Mouse (Mus musculus): ENCODE measurements around the gene Map2k1. TPM values are rescaled to one million over a fixed set of nuclear protein-coding genes. Genes with fewer than 3 reads are reported as not detected.
"Not testable (repeated sequence)": the region's sequence is repeated elsewhere in the genome, so short reads cannot be mapped to it uniquely, and the experiment has no call there.

Map2k1 gene
- total RNA-seq, 1 experiment from 2014 or later: 45.5 TPM

DNA sequence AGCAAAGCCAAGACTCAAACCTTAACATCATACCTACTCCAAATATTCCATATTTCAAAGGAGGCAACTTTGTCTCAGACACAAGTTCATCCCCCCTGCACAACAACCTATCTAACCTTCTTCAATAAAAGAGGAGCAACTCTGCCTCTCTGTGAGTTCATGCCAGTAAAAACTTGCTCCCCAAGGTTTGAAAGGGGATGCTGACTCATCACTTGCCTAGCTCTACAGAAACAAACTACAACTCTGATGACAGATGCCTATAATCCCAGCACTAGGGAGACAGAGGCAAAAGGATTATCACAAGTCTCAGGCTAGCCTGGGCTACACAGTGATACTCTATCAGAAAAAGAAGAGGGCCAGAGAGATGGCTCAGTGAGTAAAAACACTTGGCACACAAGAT, 35.5 kb downstream of the Map2k1 start:
- no peak for ATAC-seq (replicated peaks; ENCODE audit: low read depth, poor library complexity, severe bottlenecking)

DNA sequence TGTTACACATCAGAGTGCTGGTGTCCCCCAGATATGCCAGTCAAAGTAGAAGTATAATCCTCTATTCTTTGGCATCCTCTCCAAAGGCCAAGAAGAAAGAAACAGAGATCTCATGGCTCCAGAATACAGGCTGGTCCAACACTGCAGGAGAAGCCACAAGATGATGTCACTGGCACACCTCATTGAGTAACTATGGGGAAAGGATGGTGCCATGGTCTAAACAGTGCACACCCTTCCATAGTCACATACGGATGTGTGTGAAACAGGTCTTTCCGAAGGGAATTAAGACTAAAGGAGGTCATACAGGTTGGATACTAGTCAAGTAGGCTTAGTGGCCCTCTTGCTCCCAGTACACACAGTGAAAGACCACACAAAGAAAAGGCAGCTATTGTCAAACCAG, 36.8 kb downstream of the Map2k1 start:
- ATAC-seq (replicated peaks; ENCODE audit: low read depth, poor library complexity, severe bottlenecking): no peak

DNA sequence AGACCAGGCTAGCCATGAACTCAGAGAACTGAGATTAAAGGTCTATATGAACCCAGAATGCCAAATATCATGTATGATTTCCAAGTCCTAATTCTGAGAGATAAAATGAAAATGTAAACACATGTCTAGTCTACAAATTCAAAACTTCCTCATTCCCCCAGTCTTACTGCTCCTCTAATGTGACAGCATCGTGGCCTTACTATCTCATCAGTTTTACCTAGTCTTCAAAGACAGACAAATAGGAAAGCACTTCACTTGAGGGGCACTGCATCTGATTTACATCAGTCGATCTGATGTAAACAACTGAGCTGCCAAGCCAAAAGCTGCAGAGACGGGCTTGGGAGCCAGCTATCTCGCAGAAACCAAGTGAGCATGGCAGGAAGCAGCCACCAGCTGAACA, 37.3 kb downstream of the Map2k1 start:
- ATAC-seq (replicated peaks; ENCODE audit: low read depth, poor library complexity, severe bottlenecking): no peak

DNA sequence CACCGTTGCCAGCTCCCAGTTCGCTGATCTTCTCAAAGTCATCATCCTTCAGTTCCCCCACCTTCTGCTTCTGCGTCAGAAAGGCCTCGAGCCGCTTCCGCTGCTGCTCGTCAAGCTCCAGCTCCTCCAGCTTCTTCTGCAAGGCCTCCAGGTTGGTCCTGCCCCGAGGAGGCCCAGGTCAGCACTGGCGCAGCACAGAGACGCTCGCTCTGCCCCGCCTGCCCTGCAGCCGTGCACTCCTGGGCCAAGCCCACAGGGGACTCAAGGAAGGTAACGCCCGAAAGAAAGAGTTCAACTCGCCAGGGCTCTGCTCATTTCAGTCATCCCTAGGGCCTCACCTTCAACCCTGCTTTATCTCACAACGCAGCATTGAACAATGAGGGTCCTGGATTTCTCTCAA, 39.0 kb downstream of the Map2k1 start:
- no peak for ATAC-seq (replicated peaks; ENCODE audit: low read depth, poor library complexity, severe bottlenecking)

DNA sequence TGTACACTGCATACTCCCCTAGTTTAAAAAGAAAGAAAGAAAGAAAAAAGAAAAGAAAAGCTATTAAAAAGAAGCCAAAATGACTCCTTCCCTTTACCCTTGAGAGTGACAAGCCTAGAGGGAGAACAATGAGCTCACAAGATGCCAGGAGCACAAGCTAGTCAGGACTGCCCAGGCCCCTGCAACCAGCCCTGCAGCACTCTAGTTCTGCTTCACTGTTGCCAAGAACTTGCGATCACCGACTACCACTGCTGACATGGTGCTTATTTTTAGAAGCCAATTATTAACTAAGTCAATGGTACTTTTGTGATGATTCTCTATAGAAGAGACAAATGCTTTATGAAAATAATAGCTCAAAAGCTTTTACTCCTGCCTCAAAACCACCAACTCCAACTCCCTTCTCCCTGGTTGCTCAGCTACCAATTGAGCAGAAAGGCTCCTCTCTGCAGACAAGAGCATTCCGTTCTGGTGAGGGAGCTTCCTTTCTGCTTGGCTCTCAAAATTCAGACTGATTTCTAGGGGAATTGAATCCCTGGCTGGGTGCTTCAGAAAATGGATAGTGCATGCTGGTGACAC, 45.8 kb downstream of the Map2k1 start:
- ATAC-seq (replicated peaks; ENCODE audit: low read depth, poor library complexity, severe bottlenecking): no peak

DNA sequence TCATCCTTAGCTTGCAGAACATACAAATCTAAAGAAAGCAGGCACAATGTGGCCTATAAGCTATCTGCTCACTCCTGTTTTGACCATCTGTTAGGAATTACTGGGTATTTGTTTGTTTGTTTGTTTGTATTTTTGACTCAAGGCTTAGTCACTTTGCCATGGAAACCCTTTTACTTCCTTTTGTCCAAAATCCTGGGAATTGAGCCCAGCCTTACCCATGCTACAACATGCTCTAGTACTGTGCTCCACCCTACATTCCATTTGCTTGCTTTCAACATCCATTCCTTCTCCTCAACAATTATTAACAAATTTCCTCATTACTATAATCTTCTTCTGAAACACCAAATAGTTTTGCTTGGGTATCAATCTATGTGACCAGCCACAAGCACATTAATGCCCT, 50.6 kb downstream of the Map2k1 start:
- no peak for ATAC-seq (replicated peaks; ENCODE audit: low read depth, poor library complexity, severe bottlenecking)

DNA sequence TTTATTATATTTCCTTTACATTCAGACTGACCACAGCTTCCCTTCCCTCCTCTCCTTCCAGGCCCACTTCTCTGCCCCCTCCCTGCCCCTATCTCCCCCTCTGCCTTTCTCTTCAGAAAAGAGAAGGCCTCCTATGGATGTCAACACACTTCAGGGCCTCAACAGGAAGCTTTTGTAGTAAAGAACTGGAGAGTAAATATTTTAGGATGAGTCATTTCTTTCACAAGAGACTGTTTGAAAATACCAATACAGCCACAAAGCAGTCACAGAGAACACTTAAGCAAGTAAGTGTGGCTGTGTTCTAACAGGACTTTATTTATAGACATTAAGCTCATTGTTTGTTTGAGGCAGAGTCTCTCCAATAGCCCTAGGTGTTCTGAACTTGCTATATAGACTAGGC, 51.1 kb downstream of the Map2k1 start:
- ATAC-seq (replicated peaks; ENCODE audit: low read depth, poor library complexity, severe bottlenecking): peak; percentile 32; the same call in 1 of the 2 replicates

DNA sequence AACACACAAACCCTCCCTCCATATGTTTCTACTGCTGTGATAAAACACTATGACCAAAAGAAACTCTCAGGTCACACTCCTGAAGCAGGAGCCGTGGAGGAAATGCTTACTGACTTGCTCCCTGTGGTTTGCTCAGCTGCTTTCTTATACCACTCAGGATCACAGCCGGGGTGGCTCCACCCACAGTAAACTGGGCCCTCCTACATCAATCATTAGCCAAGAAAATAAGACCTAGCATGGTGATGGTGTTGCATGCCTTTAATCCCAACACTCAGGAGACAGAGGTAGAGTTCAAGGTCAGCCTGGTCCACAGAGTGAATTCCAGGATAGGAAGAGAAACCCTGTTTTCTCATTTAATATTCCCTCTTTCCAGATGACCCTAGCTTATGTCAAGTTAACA, 53.5 kb downstream of the Map2k1 start:
- no peak for ATAC-seq (replicated peaks; ENCODE audit: low read depth, poor library complexity, severe bottlenecking)

DNA sequence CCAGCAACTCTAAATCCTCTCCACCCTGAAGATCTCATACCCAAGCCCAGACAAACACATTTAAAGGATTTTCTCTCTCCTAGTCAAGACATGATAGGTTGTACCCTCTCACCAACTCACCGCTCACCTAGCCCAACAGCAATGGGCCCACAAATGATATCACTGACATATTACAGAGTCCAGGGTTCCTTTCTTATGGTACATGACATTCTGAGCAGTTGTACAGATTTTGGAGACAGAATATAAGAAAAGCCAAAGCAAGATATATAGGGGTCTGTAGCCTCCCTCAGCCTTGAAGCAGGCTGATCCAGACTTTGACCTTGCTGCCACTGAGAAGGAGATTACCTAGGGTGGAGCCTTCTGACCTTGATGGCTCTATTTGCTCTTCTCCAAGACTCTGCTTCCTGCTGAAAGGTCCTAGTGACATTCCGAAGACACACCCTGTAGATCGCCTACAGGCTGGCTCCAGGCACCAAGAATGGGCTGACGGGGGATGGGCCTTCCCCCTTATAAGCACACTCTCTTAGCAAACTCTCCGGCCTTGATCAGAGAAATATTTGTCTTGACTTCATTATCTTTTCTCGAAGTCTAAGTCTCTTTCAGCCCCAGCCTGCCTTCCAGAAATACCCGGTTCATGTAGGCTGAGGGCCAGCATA, 54.5 kb downstream of the Map2k1 start:
- ATAC-seq (replicated peaks; ENCODE audit: low read depth, poor library complexity, severe bottlenecking): not testable (repeated sequence)

DNA sequence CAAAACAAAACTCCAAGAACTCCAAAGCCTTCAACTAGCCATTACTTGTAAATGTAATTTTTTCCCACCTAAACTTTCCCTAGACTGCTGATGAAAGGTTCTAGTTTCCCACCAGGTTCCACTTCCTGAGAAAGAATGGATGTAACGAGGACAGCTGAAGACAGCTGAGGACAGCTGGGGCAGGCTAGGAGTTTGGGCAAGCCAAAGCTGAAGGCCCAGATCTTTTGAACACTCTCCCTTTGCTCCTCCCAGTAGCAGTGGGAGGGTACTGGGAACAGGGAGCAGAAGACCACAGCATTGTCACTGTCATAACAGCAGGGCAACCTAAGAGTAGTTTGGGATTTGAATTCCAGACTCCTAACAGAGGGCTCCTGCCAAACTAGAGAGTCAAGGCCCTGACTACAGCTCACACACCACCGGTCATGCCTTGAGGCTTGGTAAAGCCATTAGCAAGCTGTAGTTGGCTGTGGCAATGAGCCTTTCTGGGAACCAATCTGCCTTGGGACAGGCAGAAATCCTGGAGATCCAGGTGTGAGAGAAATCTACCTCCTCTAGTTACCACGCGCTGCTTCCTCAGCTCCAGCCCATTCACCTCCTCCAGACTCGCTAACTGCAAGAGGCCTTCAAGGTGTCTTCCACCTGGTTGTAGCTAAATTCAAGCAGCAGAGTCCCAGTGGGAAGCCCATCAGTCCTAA, 55.2 kb downstream of the Map2k1 start:
- ATAC-seq (replicated peaks; ENCODE audit: low read depth, poor library complexity, severe bottlenecking): no peak

DNA sequence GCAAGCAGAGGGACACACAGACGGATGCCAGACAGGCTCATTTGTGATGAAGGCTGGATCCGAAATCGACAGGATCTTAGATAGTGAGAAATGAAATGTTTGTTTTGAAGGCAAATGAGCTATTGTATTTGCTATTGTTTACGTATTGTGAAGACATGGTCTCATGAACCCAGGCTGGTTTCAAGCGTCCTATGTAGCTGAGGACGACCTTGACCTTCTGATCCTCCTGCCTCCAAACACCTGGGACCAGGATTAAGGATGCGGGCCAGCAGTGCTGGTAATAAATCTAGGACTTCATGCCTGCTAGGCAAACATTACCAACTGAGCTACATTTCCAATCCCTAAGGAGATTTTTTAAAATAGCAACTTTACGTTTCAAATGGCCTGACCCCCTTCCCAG, 55.9 kb downstream of the Map2k1 start:
- ATAC-seq (replicated peaks; ENCODE audit: low read depth, poor library complexity, severe bottlenecking): no peak

DNA sequence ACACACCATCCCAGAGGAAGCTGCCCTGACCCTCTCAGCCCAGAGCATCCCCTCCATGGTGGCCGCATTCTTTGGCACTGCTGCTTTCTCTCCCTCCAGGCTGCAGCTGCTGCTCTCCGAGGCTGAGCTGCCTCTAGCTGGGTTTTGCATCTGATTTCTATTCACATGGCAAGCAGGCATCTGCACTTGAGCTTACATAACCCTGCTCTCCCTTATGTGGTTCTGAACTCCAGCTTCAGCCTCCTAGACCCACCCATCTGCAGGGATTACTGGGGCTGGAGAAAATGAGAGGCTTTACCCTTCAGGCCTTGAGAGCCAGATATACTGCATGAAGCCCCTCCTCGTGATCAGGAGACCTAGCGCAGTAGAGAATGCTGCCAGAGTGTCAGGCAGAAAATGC, 57.9 kb downstream of the Map2k1 start:
- no peak for ATAC-seq (replicated peaks; ENCODE audit: low read depth, poor library complexity, severe bottlenecking)

DNA sequence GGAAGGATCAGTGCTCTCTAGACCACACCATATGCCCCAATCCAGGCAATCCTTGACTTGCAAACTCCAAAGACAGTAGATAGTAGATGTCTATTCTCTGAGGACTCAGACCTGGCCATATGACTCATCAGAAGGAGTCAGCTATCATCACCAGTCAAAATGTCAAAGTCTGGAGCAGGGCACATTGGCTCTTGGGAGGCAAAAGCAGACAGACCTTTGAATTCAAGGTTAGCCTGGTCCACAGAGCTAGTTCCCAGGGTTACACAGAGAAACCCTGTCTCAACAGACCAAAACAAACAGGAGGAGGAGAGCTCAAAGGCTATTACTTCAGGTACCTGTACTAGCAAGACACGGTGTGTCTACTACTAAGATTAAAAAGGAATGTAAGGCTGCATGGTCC, 59.6 kb downstream of the Map2k1 start:
- ATAC-seq (replicated peaks; ENCODE audit: low read depth, poor library complexity, severe bottlenecking): no peak

DNA sequence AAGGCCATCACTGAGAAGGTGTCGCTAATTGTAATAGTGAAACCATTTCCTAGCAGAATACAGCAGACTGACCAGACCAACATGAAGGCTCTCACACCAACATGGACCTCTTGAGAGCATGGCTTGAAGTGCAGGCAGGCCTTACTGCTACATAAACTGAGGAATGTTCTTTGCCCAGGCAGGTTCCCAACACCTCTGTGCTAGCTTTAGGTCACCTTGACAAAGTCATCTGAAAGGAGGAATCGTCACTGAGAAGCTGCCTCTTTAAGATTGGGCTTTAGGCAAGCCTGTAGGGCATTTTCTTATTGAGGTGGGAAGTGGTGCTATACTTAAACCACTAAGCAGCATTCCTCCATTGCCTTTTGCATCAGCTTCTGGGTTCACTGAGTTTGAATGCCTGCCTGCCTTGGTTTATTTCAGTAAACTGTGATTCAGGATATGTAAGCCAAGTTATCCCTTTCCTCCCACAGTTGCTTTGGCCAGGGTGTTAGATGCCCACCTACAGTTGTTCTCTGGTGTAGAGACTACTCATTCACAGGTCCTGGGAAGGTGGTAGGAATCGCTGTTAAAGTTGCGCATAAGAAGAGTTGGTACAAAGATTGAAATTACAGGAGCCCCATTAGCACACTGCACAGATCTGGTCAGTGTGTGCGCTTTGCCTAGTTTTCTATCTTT, 69.1 kb downstream of the Map2k1 start:
- no peak for ATAC-seq (replicated peaks; ENCODE audit: low read depth, poor library complexity, severe bottlenecking)

DNA sequence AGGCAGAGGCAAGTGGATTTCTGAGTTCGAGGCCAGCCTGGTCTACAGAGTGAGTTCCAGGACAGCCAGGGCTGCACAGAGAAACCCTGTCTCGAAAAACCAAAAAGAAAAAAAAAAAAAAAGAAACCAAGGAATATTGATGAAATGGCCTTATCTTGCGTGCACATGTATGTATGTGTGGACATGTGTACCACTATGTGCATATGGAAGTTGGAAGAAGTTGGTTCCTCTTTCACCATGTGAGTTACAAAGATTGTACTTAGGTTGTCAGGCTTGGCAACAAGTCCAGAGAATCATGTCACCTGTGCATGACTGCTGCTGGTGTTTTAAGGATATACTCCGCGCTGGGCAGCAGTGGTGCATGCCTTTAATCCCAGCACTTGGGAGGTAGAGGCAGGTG, 70.1 kb downstream of the Map2k1 start:
- not testable (repeated sequence) for ATAC-seq (replicated peaks; ENCODE audit: low read depth, poor library complexity, severe bottlenecking)

DNA sequence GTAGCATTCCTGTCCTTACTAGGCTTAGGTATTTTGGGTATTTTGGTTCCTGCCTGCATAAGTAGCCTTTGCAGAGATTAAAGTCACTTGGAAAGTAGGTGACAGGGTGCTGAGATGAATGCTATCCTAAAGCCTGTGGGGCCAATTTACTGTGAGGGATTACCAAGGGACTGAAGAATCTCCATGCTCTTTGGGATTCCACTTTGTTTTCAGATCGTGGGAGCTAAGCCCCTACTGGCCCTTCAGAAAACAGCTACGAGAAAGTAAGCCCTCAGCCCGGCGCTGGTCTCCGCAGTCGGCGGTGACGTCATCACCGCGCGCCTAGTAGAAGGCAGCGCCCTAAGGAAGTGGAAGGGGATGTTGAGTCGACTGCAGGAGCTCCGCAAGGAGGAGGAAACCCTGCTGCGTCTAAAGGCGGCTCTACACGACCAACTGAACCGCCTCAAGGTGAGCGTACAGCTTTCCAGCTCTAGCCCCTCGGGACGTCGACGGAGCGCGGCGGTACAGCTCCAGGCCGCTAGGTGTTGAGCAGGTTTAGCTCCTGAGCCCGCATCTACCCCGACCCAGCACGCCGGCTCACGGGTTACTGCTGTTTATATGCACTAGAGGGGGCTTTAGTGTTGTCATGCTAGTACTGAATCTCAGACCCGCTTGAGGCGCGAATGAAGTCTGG, 74.3 kb downstream of the Map2k1 start, which contains the start of gene Snapc5:
Gene Snapc5, plus strand, starts transcription at position 301 of the 673 bp plus-strand sequence.
- ATAC-seq (replicated peaks; ENCODE audit: low read depth, poor library complexity, severe bottlenecking): peak; percentile 89

DNA sequence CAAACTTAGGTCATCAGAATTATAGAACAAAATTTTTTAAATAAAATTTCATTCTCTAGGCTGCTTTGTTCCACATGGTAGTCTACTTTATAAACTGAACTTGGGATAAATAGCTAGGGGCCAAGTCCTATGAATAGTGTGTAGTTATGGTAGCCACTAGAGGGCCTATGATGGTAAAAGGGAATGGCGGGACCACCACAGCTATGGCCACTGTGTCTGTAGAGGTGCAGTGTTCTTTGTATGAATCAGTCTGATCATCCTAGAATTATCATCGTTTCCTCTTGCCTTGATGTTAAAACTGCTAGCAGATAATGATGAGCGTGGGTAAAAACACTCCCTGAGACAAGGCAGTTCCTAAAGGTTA, 74.8 kb downstream of the Map2k1 start:
- ATAC-seq (replicated peaks; ENCODE audit: low read depth, poor library complexity, severe bottlenecking): peak; percentile 42; the same call in 1 of the 2 replicates

DNA sequence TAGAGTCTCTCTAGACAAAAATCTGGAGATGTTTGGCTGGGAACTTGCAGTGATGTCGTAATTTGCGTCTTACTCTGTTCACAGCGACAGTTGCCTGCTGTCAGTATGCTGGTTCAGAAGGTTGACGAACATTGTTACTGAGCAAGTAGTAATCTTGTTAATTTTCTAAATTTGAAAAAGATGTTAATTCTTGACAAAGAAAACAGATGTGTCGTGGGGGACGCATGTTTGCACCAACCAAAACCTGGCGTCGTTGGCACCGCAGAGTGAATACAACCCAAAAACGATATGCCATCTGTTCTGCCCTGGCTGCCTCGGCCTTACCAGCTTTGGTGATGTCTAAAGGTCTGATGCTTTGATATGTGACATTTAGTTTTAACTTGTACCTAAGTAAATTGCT, 78.1 kb downstream of the Map2k1 start:
- no peak for ATAC-seq (replicated peaks; ENCODE audit: low read depth, poor library complexity, severe bottlenecking)

DNA sequence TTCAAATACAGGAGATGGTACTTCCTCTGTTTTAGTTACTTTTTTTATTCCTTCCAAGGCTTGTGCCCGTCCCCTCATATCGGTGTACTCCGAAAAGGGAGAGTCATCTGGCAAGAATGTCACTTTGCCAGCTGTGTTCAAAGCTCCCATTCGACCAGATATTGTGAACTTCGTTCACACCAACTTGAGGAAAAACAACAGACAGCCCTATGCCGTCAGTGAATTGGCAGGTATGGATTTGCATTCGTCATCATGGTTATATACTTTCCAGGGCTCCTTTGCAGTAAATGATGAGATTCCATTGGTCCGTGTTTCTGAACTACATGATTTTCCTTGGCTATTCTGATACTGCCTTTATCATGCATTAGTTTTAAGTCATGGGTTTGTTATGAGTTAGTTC, 78.7 kb downstream of the Map2k1 start:
- ATAC-seq (replicated peaks; ENCODE audit: low read depth, poor library complexity, severe bottlenecking): no peak

DNA sequence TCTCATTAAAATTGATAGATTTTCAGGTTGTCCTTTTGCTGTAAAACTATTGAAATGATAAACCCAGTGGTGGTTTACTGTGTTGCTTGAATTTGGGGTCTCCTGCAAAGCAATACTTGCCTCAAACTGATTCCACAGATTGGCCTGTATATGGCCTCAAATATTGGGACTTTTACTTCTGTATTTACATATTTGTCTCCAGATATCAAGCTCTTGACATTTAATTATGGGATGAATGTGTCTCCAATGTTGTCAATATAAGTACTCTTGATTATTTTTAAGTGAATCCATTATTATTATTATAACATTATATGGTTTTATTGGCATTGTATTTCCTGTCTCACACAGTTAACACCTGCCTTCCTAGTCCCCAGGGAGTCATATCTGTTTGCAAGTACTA, 79.1 kb downstream of the Map2k1 start:
- ATAC-seq (replicated peaks; ENCODE audit: low read depth, poor library complexity, severe bottlenecking): no peak

Data from common myeloid progenitor, adult 5-6 weeks (primary cell).